Mouse (Mus musculus) stomach, postnatal 0 days (tissue): ENCODE measurements around the gene F2.

Experiments
- CTCF ChIP-seq: IDR thresholded peaks from 2 replicates; pipeline ENCODE4 v1.5.1; 2016; ENCODE audit warnings: antibody characterized with exemption, low read depth, mild to moderate bottlenecking, moderate library complexity
- EP300 ChIP-seq: optimal IDR thresholded peaks from 2 replicates; pipeline ENCODE3; 2016; ENCODE audit warnings: antibody characterized with exemption

DNA sequence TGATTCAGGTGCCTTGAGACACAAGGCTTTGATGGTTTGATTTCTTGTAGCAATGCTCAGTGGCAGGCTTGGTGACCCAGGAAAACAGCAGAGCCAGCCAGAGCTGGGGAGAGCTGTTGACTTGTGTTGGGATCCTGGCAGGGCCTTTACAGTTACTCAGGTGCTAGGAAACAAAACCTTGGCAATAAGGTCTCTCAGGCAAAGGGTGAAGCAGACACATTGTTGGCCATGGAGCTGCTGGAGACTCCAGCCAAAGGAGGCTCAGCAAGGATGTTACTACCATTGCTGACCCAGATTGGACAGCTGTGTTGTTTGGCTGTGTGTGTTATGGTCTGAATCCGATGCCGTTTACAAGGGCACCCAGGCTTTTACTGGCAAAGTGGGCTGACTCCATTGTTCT lies 37.4 kb upstream of the F2 start:
- TF ChIP-seq CTCF: no peak
- no peak for TF ChIP-seq EP300
